Mouse (Mus musculus): Measurements from ENCODE around the gene Atp9a.

The Atp9a gene

GRCm38 (mm10) chr2:168738854-168739253 is 3.4 kb downstream of the Atp9a start:
- no peak for DNase-seq (ENCODE audit: low spot score)

- DNase-seq (ENCODE audit: low spot score) = no peak
These were observed 4.3 kb downstream of the Atp9a start for GRCm38 (mm10) chr2:168737878-168738277.

- DNase-seq (ENCODE audit: low spot score) = no peak
These were observed 8.2 kb downstream of the Atp9a start for GRCm38 (mm10) chr2:168734023-168734422.

- no peak for DNase-seq (ENCODE audit: low spot score)
These were observed 11.0 kb downstream of the Atp9a start for GRCm38 (mm10) chr2:168731258-168731657.

DNA sequence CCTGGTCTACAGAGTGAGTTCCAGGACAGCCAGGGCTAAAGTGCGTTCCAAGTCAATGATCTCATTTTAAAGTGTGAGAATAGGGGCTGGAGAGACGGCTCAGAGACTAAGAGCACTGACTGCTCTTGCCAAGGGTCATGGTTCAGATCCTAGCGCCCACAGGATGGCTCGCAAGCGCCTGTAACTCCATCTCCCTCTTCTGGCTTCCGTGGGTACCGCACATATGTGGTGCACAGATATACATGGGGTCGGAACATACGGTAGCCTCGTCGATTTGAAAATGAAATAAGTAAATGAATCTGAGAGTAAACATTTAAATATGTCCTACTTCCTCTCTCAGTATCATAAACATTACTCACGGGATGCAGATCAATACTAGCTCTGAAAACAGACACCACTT is 12.5 kb downstream of the Atp9a start:
- DNase-seq (ENCODE audit: low spot score) = no peak

DNA sequence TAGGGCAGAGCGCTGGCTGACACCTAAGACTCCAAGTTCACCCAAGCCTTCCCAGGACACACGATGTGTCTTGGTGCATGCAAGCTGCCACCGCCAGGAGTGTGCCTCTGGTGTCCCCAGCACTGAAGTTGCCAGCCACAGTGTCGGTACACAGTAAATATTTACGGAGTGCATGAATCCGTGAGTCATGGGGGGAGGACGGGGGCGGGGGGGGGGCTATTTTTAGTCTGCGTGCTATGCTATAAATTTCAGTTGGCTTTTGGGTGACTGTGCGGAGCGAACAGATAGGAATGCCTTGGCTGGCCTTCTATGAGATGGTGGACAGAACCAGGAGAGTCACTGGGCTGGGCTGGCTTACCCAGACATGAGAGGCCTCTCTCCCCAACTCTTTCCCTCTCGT is 14.2 kb downstream of the Atp9a start:
- no peak for DNase-seq (ENCODE audit: low spot score)

DNA sequence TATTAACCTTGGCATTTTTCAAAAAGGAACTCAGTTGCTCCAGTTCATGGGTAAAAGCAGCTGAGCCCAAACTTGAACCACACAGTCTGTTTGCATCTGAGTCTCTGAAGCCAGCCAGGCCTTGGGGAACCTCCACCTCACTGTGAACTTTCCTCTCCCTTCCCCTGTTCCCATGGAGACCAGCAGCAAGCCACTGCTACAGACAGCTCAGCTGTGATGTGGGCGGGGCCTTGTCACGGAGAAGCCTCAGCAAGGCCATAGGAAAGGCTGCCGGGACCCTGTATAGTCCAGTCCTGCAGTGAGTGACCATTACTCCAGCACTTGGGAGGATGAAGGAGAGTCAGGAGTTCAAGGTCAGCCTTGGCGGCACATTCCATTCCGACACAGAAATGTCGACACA is 16.2 kb downstream of the Atp9a start:
- no peak for DNase-seq (ENCODE audit: low spot score)

- DNase-seq (ENCODE audit: low spot score) = no peak
These were observed 20.9 kb downstream of the Atp9a start for GRCm38 (mm10) chr2:168721313-168721712.

- DNase-seq (ENCODE audit: low spot score) = no peak
These were observed 22.5 kb downstream of the Atp9a start for GRCm38 (mm10) chr2:168719742-168720141.

- DNase-seq (ENCODE audit: low spot score) = no peak
These were observed 23.5 kb downstream of the Atp9a start for GRCm38 (mm10) chr2:168718735-168719134.

DNA sequence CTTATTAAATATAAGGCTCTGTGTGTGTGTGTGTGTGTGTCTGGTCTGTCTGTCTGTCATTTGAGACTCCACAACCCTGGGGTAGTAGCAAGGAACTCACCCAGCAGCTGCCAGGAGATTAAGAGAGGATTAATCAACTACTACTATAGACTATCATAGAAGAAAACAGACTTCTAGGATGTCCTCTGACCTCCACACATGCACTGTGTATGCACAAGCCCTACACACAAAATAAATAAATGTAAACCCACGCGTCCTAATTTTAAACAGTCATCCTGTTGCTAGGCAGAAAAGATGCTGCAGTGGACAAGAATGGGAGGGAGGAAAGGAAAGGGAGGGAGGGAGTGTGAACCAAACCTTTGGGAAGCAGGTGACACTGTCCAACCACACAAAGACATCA is 23.9 kb downstream of the Atp9a start:
- DNase-seq (ENCODE audit: low spot score) = no peak

GRCm38 (mm10) chr2:168712199-168713176 is 29.7 kb downstream of the Atp9a start:
- DNase-seq (ENCODE audit: low spot score) = no peak

DNA sequence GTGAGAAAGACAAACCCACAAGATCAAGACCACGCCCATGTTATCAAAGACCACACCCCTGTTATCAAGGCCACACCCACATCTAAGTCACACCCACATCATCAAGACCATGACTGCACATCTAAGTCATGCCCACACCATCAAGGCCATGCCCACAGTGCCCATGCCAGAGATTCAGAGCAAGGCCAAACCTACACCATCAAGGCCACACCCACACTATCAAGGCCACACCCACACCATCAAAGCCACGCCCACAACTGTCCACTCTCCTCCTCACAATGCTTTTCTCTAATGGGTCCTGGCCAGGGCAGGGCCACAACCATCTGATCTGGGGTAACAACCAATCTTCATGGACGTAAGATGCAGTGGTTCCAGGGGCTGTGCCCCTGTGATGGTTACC is 31.2 kb downstream of the Atp9a start:
- DNase-seq (ENCODE audit: low spot score) = no peak

DNA sequence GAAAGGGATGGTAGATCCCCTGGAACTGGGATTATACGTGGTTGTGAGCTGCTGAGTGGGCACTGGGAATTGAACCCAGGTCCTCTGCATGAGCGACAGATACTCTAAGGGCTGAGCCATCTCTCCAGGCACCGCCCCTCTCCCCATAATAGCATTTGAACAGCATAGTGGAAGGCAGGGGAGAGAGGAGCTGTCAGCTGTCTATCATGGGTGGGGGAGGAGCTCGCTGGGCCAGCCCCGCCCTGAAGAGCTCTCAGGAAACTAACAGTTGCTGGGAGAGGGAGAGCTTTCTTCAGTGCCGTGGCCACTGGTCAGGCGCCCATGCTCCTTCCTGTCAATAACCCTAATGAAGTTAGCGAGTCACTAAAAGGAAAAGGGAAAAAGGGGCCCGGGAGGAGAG is 34.4 kb downstream of the Atp9a start:
- no peak for DNase-seq (ENCODE audit: low spot score)

GRCm38 (mm10) chr2:168702266-168702665 is 39.9 kb downstream of the Atp9a start:
- no peak for DNase-seq (ENCODE audit: low spot score)

- no peak for DNase-seq (ENCODE audit: low spot score)
These were observed 47.2 kb downstream of the Atp9a start for GRCm38 (mm10) chr2:168695027-168695403.

DNA sequence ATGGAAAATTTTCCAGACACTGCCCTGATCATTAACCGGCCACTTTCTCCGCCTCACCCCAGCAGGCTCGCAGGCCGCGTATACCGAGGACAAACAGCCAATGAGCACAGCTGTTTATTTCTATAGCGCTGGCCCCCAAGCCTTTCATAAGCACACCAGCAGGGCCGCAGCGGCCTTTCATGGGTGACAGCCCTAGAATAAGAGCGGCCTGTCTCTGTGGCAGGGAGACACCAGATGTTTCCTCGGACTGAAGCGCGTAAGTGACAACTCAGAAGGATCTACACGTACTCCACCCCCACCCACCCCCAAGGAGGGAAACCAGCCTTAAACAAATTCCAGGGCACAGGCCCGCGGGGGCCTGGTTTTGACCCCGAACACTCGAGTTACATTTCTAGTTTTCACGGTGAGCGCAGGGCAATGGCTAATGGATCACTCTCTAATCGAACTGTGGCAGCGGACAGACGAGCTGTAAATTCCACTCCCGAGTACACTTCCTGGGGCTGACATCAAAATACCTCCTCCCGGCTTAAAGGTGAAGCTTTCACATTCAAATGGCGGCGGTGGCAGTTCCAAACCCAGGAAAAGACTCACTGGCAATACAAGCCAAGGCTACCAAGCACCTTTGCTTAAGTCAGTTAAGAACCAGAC is 47.7 kb downstream of the Atp9a start:
- DNase-seq (ENCODE audit: low spot score) = no peak

DNA sequence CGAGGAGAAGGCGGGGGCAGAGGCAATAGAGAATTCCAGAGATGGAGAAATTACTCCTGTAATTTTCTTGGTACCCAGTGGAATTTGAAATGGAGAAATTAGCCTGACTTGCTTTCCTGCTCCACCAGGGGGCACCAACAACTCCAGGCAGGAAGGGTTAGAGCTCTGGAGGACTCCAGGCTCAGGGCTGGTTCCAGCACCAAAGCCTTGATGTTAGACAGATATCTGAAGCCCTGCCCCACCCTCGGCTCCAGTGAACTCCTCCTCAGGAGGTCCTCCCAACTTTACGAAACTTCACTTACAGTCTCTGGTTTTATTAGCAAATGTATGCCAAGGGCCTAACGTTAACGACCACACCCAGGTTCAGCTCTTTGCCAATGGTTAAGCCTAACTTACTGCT is 50.4 kb downstream of the Atp9a start:
- peak; percentile 64 for DNase-seq (ENCODE audit: low spot score)

- no peak for DNase-seq (ENCODE audit: low spot score)
These were observed 54.9 kb downstream of the Atp9a start for GRCm38 (mm10) chr2:168687326-168687725.

- no peak for DNase-seq (ENCODE audit: low spot score)
These were observed 56.3 kb downstream of the Atp9a start for GRCm38 (mm10) chr2:168685909-168686308.

GRCm38 (mm10) chr2:168684695-168685094 is 57.5 kb downstream of the Atp9a start:
- DNase-seq (ENCODE audit: low spot score) = no peak

DNA sequence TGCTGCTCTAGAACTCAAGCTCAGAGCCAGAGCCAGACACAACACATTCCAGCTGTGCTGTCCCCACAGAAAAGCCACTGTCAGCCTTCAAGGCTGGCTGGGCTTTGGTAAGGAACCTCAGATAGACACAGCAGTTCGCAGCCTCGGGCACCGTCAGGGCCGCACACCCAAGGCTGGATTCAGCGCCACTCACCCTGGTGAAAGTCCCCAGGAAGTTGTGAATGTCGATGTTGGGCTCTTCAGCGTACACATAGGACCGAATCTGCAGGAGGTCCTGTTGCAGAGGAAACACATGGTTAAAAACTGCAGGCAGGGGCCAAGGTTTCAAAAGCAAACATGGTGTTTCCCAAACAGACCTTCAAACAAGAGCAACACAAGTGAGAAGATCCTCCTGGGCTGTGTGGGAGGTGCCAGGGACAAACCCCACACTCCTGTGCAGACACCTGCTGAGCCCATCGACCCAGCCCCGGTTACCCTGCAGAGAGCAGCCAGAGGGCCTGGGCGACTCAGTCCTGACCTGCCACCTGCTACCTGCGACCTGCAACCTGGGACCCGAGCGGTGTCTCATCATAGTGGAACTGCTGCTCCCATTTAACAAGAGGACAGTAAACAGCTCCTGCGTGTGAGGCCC is 58.6 kb downstream of the Atp9a start:
- no peak for DNase-seq (ENCODE audit: low spot score)

DNA sequence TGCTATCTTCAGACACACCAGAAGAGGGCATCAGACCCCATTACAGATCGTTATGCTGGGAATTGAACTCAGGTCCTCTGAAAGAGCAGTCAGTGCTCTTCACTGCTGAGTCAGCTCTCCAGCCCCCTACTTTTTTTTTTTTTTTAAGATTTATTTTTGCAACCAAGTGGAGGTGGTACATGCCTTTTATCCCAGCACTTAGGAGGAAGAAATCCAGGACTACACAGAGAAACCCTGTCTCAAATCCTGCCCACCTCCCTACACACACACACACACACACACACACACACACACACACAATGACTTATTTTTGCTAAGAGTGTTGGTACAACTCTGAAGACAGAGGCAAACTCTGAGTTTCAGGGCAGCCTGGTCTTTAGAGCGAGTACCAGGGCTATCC is 59.5 kb downstream of the Atp9a start:
- DNase-seq (ENCODE audit: low spot score) = no peak

Measured in urinary bladder, postnatal 25 days (tissue).